Mouse (Mus musculus): Measurements from ENCODE around the gene Cyp46a1. TPM values are rescaled to one million over a fixed set of nuclear protein-coding genes. Genes with fewer than 3 reads are reported as not detected.
A peak's percentile ranks its signal among the peaks of the same experiment; 100 is the strongest.

Cyp46a1 gene
- total RNA-seq, 2 experiments from 2014 or later: 295 to 302 TPM

DNA sequence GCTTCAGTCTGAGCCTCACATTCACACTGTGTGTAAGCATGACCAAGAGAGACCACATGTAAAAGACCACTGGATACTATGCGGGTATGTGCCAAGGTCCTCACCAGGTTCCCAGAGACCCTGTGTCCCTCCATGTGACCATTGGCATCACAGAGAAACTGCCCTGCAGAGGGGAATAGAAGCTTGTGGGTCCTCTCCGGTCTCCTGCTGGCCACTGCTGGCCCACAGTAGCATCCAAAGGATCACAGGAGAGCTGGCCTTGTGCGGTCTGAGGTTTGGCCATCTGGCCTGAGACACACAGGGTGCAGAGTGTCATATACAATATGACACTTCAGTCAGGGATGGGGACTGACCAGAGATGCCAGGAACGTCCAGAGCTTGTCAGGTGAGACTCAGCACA lies 24.1 kb upstream of the Cyp46a1 start:
- intact Hi-C loops (cut with DNase I): no loop called here

GRCm38 (mm10) chr12:108310456-108311027 lies 23.6 kb upstream of the Cyp46a1 start:
- DNase-seq (ENCODE audit: low spot score in 2 of 2): no peak
- intact Hi-C loops (cut with DNase I): no loop called here

More for the DNA sequence above, 24.1 kb upstream of the Cyp46a1 start:
- no peak for DNase-seq (ENCODE audit: low spot score in 2 of 2)

GRCm38 (mm10) chr12:108311741-108312290 lies 22.4 kb upstream of the Cyp46a1 start:
- intact Hi-C loops (cut with DNase I): no loop called here
- no peak for DNase-seq (ENCODE audit: low spot score in 2 of 2)

DNA sequence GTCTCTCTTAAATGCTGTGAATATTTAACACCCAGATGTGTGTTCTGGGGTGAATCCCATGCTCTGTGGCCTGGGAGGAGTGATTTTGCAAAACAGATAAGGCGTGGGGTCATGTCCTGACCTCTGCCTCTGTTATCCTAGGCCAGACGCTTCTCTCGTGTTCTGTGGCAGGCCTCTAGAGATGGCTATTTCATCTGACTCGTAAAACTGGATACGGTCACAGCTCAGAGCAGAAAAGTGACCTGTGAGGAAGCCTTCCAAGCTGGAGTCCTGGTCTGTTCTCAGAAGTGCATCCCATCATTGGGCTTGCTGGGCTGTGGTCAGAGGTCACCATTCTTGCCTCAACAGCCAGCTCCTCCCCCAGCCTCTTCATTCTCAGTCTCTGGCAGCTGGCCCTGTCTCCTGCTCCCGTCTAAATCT lies 21.7 kb upstream of the Cyp46a1 start:
- DNase-seq (ENCODE audit: low spot score in 2 of 2): no peak
- intact Hi-C loops (cut with DNase I): no loop called here

DNA sequence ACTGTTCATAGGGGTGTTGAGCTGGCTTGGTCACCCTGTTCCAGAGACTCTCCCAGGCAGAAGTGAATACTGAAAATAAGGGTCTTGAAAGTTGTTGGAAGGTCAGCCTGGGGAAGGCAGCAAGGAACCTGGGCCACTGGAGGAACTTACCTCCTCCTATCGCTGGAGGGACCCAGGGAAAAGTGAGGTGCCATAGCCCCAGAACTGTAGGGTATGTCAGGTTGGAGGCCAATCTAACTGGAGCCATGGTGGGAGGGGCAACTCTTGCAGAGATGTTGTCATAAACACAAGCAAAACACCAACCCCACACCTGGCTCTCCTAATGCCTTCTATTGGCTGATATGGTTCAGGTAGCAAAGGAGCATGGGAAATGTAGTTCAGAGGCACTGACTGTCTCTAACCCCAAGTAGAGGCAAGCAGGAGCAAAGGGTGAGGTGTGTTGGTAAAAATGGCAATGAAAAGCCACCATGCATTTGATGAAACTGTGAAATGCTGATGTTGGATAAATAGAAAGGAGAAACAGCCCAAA lies 20.9 kb upstream of the Cyp46a1 start:
- DNase-seq (ENCODE audit: low spot score in 2 of 2): no peak
- intact Hi-C loops (cut with DNase I): no loop called here

DNA sequence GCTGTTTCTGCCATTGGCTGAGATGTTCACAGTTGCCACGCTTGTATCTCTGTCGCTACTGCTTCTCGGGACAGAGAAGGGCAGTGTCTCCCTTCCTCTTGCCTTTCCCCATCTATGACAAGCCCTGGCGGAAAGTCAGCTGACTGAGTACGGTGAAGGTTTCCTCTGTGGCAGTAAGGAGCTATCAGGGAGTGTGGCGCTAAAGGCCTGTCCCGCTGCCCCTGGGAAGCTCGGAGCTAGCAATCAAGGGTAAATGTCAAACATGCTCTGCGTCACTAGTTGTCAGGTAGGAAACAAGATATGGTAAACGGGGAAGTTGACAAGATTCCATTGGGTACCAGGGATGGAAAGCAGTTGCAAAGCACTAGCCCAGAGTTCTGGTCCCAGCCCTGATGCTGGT lies 18.4 kb upstream of the Cyp46a1 start:
- intact Hi-C loops (cut with DNase I): no loop called here
- no peak for DNase-seq (ENCODE audit: low spot score in 2 of 2)

DNA sequence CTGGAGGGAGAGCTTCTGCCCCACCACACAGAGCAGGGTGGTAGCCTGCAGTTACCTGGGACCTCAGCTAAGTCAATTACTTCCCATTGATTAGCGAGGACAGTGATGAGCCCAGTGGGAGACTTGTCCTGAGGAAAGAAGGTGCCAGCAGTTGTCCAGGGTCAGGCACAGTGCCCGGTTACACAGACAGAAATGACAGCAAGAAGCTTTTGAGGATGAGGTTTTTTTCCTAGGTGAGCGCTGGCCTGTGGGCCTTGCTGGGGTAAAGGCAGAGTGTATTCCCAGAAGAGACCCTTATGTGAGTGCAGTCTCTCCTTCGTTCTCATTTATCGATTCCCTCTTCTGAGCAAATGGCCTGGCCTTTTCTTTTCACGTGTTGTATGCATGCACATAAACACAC lies 17.5 kb upstream of the Cyp46a1 start:
- DNase-seq (ENCODE audit: low spot score in 2 of 2): no peak
- intact Hi-C loops (cut with DNase I): no loop called here

DNA sequence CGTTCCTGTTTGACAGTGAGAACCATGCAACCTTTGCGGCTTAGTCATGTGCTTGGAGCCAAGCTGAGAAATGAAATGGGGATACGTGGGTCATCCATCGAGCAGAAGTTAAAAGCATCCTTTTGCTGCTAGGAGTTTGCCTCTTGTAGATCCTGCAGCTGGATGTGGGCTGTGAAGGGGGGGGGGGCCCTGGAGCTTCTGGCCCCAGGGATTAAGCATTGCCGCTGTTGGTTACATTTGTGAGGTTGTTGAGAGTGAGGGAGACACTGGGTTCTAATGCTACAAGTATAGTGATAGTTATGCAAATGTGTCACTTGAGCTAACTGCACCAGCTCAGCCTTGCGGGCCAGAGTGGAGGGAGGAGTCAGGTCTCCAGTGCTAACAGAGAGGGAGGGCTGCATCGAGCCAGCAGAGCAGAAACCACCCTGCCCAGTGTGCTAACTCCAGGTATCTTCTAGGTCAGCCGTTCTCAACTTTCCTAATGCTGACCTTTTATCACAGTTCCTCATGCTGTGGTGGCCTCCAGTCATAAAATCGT lies 16.9 kb upstream of the Cyp46a1 start:
- intact Hi-C loops (cut with DNase I): no loop called here
- no peak for DNase-seq (ENCODE audit: low spot score in 2 of 2)

GRCm38 (mm10) chr12:108317826-108318430 lies 16.3 kb upstream of the Cyp46a1 start:
- intact Hi-C loops (cut with DNase I): no loop called here

GRCm38 (mm10) chr12:108318499-108318898 lies 15.7 kb upstream of the Cyp46a1 start:
- intact Hi-C loops (cut with DNase I): no loop called here
- no peak for DNase-seq (ENCODE audit: low spot score in 2 of 2)

More at GRCm38 (mm10) chr12:108317826-108318430, 16.3 kb upstream of the Cyp46a1 start:
- DNase-seq (ENCODE audit: low spot score in 2 of 2): peak in 1 of 2 experiments; percentile 72

DNA sequence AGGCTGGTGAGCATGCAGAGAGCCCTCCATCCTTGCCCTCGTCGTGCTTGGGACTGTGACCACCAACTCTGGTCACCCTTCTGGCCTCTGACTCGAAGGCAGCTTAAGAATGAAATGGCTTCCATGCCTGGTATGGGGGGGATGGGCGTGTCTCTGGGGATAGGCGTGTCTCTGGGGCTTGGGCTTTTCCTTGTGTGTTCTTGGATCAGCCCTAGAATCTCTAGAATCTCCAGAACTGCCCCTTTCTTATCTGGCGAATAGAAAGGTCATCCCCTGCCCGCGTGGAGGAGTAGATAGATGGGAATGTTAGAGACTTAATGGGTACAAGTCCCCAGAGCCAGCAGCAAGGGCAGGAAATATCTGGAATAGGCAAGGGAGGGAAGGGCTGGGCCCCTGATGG lies 14.1 kb upstream of the Cyp46a1 start:
- intact Hi-C loops (cut with DNase I): no loop called here
- no peak for DNase-seq (ENCODE audit: low spot score in 2 of 2)

DNA sequence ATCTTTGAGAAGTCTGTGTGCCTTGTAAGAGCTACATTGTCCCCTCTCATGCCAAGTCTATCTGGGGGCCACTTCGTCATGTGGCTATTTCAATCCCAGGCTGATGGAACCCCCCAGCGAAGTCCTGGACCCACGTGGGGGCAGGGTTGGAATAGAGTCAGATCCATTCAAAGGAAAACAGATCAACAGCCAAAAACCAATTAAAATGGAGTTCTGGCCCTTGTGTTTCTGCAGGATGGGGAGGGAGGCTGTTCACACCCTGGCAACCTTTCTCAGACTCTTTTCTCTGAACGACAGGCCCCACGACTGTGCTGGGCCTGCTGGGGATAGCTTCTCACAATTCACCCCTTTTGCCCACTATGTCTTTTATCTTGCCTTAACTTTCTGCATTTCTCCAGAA lies 7.8 kb upstream of the Cyp46a1 start:
- peak in 1 of 2 experiments; percentile 40 for DNase-seq (ENCODE audit: low spot score in 2 of 2)
- intact Hi-C loops (cut with DNase I): no loop called here

GRCm38 (mm10) chr12:108327889-108328491 lies 6.2 kb upstream of the Cyp46a1 start:
- intact Hi-C loops (cut with DNase I): no loop called here
- DNase-seq (ENCODE audit: low spot score in 2 of 2): peak; percentile 90 to 93

DNA sequence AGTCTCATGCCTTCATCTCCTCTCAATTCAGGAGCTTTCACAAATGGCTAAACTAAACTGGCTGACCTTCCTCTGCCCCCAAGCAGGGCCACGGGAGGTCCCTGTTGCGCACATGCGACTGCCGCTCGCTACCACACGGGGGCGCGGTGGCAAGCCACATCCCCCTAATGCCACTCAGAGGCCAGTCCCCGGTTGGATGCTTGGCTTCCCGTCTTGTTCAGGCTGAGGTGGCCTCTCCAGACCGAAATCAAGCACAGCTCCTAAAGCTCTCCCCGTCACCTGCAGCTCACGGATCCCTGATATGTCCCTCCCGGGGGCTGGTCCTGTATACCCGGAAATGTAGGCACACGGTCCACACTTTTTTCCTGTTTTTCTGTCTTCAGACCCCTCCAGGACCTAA lies 1.1 kb upstream of the Cyp46a1 start:
- intact Hi-C loops (cut with DNase I): loop anchor here (2.0 kb wide), 1 partner anchor 162 kb away; no protein-coding TSS in a partner anchor
- peak; percentile 85 to 86 for DNase-seq (ENCODE audit: low spot score in 2 of 2)

- intact Hi-C loops (cut with DNase I): loop anchor here (2.0 kb wide), 1 partner anchor 161 kb away; no protein-coding TSS in a partner anchor
- no peak for DNase-seq (ENCODE audit: low spot score in 2 of 2)
Measured at GRCm38 (mm10) chr12:108333481-108333882, 699 bp upstream of the Cyp46a1 start.

DNA sequence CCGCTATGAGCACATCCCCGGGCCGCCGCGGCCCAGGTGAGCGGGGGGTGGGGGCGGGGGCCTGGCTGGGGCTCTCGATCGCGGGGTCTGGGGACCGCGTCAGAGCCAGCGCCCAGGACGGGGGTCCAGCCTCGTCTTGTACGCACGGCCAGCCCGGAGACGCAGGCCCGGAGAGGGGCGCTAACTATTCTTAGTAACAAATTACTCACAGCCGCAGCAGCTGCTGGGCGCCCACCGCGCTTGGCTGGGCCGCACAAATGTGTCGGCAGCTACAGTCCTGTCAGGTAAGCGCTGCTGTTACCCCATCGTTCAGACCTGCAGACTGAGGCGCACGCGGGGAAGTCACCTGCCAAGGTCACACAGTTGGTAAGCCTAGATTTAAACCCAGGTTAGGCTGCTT lies 348 bp downstream of the Cyp46a1 start:
- intact Hi-C loops (cut with DNase I): no loop called here
- peak; percentile 41 to 55 for DNase-seq (ENCODE audit: low spot score in 2 of 2)

GRCm38 (mm10) chr12:108338572-108339190 lies 4.5 kb downstream of the Cyp46a1 start:
- DNase-seq (ENCODE audit: low spot score in 2 of 2): peak; percentile 40 to 76
- intact Hi-C loops (cut with DNase I): loop anchor here (5.0 kb wide), 1 partner anchor 131 kb away; no protein-coding TSS in a partner anchor

GRCm38 (mm10) chr12:108348151-108348550 lies 14.0 kb downstream of the Cyp46a1 start:
- DNase-seq (ENCODE audit: low spot score in 2 of 2): no peak
- intact Hi-C loops (cut with DNase I): no loop called here

DNA sequence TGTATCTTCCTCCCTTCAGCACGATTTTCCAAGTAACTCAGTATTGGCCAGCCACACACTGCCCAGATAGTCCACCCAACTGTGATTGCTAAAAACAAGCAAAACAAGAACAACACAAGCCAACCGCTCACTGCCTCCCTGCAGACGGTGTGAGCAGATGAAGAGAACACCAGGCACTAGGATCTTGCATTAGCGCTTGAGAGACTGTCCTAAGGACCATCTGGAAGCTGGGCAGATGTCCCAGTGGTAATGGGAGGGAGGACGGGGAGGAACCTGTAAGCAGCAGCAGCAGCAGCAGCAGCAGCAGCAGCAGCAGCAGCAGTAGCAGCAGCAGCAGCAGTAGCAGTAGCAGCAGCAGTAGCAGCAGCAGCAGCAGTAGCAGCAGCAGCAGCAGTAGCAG lies 14.8 kb downstream of the Cyp46a1 start:
- intact Hi-C loops (cut with DNase I): no loop called here
- no peak for DNase-seq (ENCODE audit: low spot score in 2 of 2)

GRCm38 (mm10) chr12:108350931-108351330 lies 16.8 kb downstream of the Cyp46a1 start:
- DNase-seq (ENCODE audit: low spot score in 2 of 2): no peak
- intact Hi-C loops (cut with DNase I): no loop called here
